Mouse (Mus musculus) brown adipose tissue, adult 24 weeks (tissue): Measurements from ENCODE around the gene Mettl18. TPM values are rescaled to one million over a fixed set of nuclear protein-coding genes. Genes with fewer than 3 reads are reported as not detected.

Experiments used
- H3K27ac ChIP-seq: fragments of 200-500 bp; replicated peaks from 2 replicates; pipeline ENCODE4 v1.5.1; 2012; ENCODE audit warnings: low read depth, mild to moderate bottlenecking, low read length
- H3K4me1 ChIP-seq: fragments of 200-500 bp; 2 replicates; pipeline ENCODE4 v1.6.1; 2012; ENCODE audit warnings: low read length, mixed read lengths; ENCODE audit not compliant: control insufficient read depth, insufficient read depth, insufficient read length
- H3K4me3 ChIP-seq: fragments of 200-500 bp; 2 replicates; pipeline ENCODE4 v1.5.1; 2012; ENCODE audit warnings: low read depth, mild to moderate bottlenecking, low read length, moderate library complexity; ENCODE audit not compliant: insufficient read depth
- polyA plus RNA-seq: library from polyadenylated mRNA; stranded (reverse); fragments of >200 nt; gene quantifications from 2 replicates; pipeline ENCODE4 v1.2.4, GENCODE M21; 2012; ENCODE audit not compliant: missing spikeins, insufficient read depth, insufficient read length

Gene Mettl18
- 2.3 and 5.1 TPM in 2 replicates for polyA plus RNA-seq

DNA sequence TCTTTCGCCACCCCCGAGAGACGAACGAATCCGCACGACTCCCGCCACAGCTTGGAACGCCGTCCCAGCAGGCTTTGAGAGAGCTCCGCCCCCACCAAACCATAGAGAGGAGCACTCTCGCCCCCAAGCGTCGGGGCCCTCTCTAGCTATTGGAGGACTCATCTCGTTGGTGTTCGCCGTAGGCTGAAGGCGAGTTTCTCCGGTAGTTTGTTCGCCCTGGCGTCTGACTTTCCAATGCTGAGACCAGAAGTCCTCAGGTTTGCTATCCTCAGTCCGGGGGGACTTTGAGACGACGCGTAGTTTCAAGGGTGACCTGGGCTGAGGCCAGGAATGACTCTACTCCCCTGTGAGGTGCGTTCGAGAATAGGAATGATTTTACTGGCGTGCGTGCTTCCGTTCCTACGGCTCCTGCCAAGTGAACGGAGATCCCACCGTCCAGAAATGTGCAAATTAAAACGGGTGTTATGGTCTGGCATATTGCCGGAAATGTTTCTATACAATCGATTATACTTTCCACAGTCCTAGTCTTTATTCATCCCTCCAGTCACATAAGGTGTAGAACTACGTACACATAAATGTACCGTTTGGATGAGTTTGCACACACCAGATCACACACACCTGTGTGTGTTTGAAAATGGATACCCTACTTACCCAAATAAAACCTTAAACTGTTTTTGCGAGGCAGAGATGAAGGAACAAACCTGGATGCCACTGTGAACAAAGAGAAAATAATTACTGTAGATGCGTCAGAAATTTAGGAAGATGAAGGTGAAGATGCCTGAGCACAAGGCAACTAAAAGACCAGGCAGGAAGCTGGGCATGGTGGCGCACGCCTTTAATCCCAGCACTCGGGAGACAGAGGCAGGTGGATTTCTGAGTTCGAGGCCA lies at the start of gene Mettl18, which contains the start of gene BC055324:
TSS of gene Mettl18 (plus strand) at position 169 of the 888 bp plus-strand sequence.
TSS of gene BC055324 (minus strand) at position 76 of the 888 bp plus-strand sequence.
- Histone ChIP-seq H3K4me1 (no peaks in the 10 kb centered on the region), H3K27ac (peak within 1 kb of the TSS; percentile 92), H3K4me3 (peak within 1 kb of the TSS; percentile 96)

GRCm38 (mm10) chr1:163953396-163953795 lies 41.3 kb upstream of the Mettl18 start:
- H3K4me1 ChIP-seq: no peaks in the 10 kb centered on the region
- no peak overlapping the region for H3K27ac ChIP-seq
- H3K4me3 ChIP-seq: no peak overlapping the region

DNA sequence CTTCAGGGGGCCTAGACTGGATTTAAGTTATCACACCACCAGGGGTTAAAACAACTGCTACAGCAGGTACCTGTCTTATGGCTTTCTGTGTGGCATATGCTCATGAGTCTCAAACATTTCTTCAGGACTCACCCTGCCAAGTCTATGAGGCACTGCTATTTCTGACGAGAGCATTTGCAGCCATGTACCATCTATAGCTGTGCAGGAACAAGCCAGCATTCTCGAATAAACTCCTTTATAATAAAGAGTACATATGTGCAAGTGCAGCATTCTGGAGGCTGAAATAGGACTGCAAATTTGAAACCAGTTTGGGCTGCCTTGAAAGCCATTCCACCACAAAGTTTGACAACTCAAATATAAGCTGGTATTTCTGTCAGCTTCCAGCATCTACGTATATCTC lies 36.7 kb upstream of the Mettl18 start:
- Histone ChIP-seq H3K4me1 (no peaks in the 10 kb centered on the region), H3K27ac (no peak overlapping the region), H3K4me3 (no peak overlapping the region)

- Histone ChIP-seq H3K4me1 (no peaks in the 10 kb centered on the region), H3K27ac (no peak overlapping the region), H3K4me3 (no peak overlapping the region)
Observed at GRCm38 (mm10) chr1:163964008-163964689, 30.5 kb upstream of the Mettl18 start.

DNA sequence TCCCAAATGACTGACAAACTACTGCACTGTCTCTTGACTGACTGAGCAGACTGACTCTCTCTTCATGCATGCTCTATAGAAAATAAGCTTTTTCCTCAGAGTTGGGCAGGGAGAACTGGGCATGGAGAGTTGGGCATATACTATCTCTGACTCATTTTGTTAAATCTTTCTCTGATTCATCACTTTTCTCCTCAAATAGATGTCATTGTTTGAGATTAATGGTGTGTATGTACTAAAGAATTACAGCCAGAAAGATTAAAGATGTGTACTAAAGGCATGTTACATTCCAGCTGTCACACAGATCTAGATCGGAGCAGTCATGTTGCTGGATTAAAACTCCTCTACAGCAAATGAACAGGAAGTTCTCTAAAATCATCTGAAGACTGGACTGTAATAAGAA lies 20.2 kb upstream of the Mettl18 start:
- Histone ChIP-seq H3K4me3 (no peak overlapping the region), H3K27ac (no peak overlapping the region), H3K4me1 (no peaks in the 10 kb centered on the region)

- no peaks in the 10 kb centered on the region for H3K4me1 ChIP-seq
- no peak overlapping the region for H3K4me3 ChIP-seq
- no peak overlapping the region for H3K27ac ChIP-seq
Observed at GRCm38 (mm10) chr1:163975088-163975487, 19.6 kb upstream of the Mettl18 start.

DNA sequence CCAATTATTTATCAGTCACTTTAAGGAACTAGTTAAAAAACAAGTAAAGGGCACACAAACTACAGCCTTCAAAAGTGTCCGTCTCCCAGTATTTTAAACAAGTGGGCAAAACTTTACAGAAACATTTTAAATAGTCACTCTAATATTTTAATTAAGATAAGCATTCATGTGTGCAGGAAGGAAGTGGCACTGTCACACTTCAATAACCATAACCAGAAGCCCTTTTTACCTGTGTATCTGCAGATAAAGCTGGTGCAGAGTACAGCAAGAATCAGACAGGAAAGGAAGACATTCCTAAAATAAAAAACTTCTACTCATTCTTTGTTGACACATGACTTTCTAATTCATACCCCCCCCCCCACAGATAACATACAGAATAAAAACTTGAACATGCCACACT lies 18.2 kb upstream of the Mettl18 start:
- Histone ChIP-seq H3K4me1 (no peaks in the 10 kb centered on the region), H3K4me3 (no peak overlapping the region), H3K27ac (no peak overlapping the region)

- H3K27ac ChIP-seq: no peak overlapping the region
- no peak overlapping the region for H3K4me3 ChIP-seq
- H3K4me1 ChIP-seq: no peaks in the 10 kb centered on the region
Observed at GRCm38 (mm10) chr1:163992371-163992770, 2.3 kb upstream of the Mettl18 start.

DNA sequence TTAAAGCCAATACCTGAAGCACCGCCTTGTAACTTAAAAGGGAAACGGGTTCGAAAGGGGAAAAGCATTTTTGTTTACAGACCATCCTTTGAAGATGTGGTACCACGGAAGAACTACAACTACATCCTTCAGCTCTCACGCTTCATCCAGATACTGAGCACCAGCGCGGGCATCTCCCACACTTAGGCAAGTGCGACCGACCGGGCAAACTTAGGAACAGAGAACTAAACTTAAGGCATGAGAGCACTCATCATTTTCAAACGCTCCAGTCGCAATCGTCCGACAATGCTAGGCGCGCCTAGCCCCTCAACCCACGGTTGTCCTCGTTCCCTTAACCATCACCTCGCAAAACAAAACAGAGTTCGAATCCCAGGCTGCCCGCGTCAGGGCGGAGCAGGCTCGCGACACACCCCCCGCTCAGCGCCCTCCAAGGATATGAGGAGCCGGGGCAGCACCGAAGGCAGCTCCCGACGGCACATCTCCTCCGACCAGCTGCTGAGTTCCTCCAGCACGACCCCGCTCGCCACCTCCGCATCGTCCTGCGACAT lies 442 bp upstream of the Mettl18 start:
- Histone ChIP-seq H3K4me1 (no peaks in the 10 kb centered on the region), H3K27ac (no peak overlapping the region), H3K4me3 (peak overlapping the region; percentile 96)

- Histone ChIP-seq H3K4me3 (peak overlapping the region; percentile 96), H3K4me1 (no peaks in the 10 kb centered on the region), H3K27ac (no peak overlapping the region)
Observed at GRCm38 (mm10) chr1:163995609-163995913, 872 bp downstream of the Mettl18 start.

DNA sequence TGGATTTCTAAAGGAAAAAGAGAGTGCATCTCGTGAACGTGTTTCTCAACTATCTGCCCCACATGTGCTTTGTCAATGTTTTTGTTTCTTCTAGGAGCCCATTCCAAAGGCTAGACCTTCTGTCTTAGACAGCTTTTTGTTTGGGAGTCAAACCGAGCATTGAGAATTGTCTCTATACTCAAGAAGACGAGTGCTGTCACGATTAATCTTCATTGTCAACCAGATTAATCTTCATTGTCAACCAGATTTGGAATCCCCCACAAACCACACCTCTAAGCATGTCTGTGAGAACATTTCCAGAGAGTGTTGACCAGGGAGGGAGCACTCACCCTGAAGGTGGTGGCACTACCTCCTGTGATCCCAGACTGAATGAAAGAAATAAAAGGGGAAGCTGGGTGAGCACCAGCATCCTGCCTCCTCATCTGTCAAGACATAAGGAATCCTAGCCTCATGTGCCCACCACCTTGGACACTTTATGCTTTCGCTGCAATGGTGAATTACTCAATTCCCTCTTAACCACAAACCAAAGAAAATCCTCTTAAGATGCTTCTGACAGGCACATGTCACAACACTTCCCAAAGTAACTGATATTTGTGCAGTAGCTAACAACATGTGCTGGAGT lies 7.3 kb downstream of the Mettl18 start:
- no peak overlapping the region for H3K4me3 ChIP-seq
- no peak overlapping the region for H3K27ac ChIP-seq
- no peaks in the 10 kb centered on the region for H3K4me1 ChIP-seq

GRCm38 (mm10) chr1:164004311-164004710 lies 9.6 kb downstream of the Mettl18 start:
- H3K4me3 ChIP-seq: no peak overlapping the region
- no peak overlapping the region for H3K27ac ChIP-seq
- no peaks in the 10 kb centered on the region for H3K4me1 ChIP-seq

GRCm38 (mm10) chr1:164009235-164009634 lies 14.5 kb downstream of the Mettl18 start:
- Histone ChIP-seq H3K4me1 (no peaks in the 10 kb centered on the region), H3K27ac (no peak overlapping the region), H3K4me3 (no peak overlapping the region)

GRCm38 (mm10) chr1:164014616-164015015 lies 19.9 kb downstream of the Mettl18 start:
- H3K4me1 ChIP-seq: no peaks in the 10 kb centered on the region
- no peak overlapping the region for H3K27ac ChIP-seq
- no peak overlapping the region for H3K4me3 ChIP-seq

- Histone ChIP-seq H3K4me3 (no peak overlapping the region), H3K4me1 (no peaks in the 10 kb centered on the region), H3K27ac (no peak overlapping the region)
Observed at GRCm38 (mm10) chr1:164018221-164018896, 23.7 kb downstream of the Mettl18 start.
